Mouse (Mus musculus): ENCODE data around the gene Rhpn2.

The Rhpn2 gene

GRCm38 (mm10) chr7:35349022-35349421 is 15.1 kb downstream of the Rhpn2 start:
- no peak for DNase-seq

- no peak for DNase-seq
Observed at GRCm38 (mm10) chr7:35349886-35350684, 16.1 kb downstream of the Rhpn2 start.

GRCm38 (mm10) chr7:35351155-35351554 is 17.2 kb downstream of the Rhpn2 start:
- DNase-seq: no peak

- no peak for DNase-seq
Observed at GRCm38 (mm10) chr7:35353306-35353705, 19.3 kb downstream of the Rhpn2 start.

- no peak for DNase-seq
Observed at GRCm38 (mm10) chr7:35355303-35355872, 21.4 kb downstream of the Rhpn2 start.

GRCm38 (mm10) chr7:35357621-35358020 is 23.7 kb downstream of the Rhpn2 start:
- DNase-seq: no peak

GRCm38 (mm10) chr7:35362253-35362652 is 28.3 kb downstream of the Rhpn2 start:
- DNase-seq: no peak

- DNase-seq: no peak
Observed at GRCm38 (mm10) chr7:35362868-35363267, 28.9 kb downstream of the Rhpn2 start.

- DNase-seq: no peak
Observed at GRCm38 (mm10) chr7:35365161-35365910, 31.4 kb downstream of the Rhpn2 start.

GRCm38 (mm10) chr7:35371096-35371495 is 37.1 kb downstream of the Rhpn2 start:
- no peak for DNase-seq

GRCm38 (mm10) chr7:35372483-35373017 is 38.6 kb downstream of the Rhpn2 start:
- no peak for DNase-seq

GRCm38 (mm10) chr7:35373146-35373989 is 39.4 kb downstream of the Rhpn2 start:
- DNase-seq: no peak

GRCm38 (mm10) chr7:35374265-35374664 is 40.3 kb downstream of the Rhpn2 start:
- DNase-seq: no peak

- DNase-seq: peak; percentile 62
Observed at GRCm38 (mm10) chr7:35376623-35377022, 42.7 kb downstream of the Rhpn2 start.

GRCm38 (mm10) chr7:35379492-35380119 is 45.6 kb downstream of the Rhpn2 start:
- no peak for DNase-seq

- no peak for DNase-seq
Observed at GRCm38 (mm10) chr7:35380351-35380750, 46.4 kb downstream of the Rhpn2 start.

- no peak for DNase-seq
Observed at GRCm38 (mm10) chr7:35381861-35382260, 47.9 kb downstream of the Rhpn2 start.

- DNase-seq: no peak
Observed at GRCm38 (mm10) chr7:35382706-35383353, 48.9 kb downstream of the Rhpn2 start.

- no peak for DNase-seq
Observed at GRCm38 (mm10) chr7:35386525-35386952, 52.6 kb downstream of the Rhpn2 start.

GRCm38 (mm10) chr7:35388694-35389093 is 54.7 kb downstream of the Rhpn2 start:
- DNase-seq: no peak

GRCm38 (mm10) chr7:35392935-35393334 is 59.0 kb downstream of the Rhpn2 start:
- DNase-seq: no peak

Measured in cerebellum, adult 11 months (tissue).